Mouse (Mus musculus) kidney, embryonic 15.5 days (tissue): ENCODE data around the gene 2200002J24Rik. TPM values are rescaled to one million over a fixed set of nuclear protein-coding genes. Genes with fewer than 3 reads are reported as not detected.
A peak's percentile ranks its signal among the peaks of the same experiment; 100 is the strongest.
"Not testable (repeated sequence)": the region's sequence is repeated elsewhere in the genome, so short reads cannot be mapped to it uniquely, and the experiment has no call there.

Source experiments
- ATAC-seq: fragments of 200-750 bp; cut with Nextera tagmentation; replicated peaks from 2 replicates; pipeline ENCODE4 v1.8.0; 2017; ENCODE audit warnings: moderate TSS enrichment; ENCODE audit not compliant: low FRiP score
- H3K27ac ChIP-seq: fragments of 300-500 bp; sonication (generic); 2 replicates; pipeline ENCODE4 v1.5.1; 2015; ENCODE audit warnings: mild to moderate bottlenecking, inconsistent platforms
- H3K27me3 ChIP-seq: fragments of 300-500 bp; sonication (generic); 2 replicates; pipeline ENCODE4 v1.6.1; 2015; ENCODE audit warnings: inconsistent platforms
- H3K36me3 ChIP-seq: fragments of 300-500 bp; sonication (generic); 2 replicates; pipeline ENCODE4 v1.6.1; 2015; ENCODE audit warnings: inconsistent platforms
- H3K4me1 ChIP-seq: fragments of 300-500 bp; sonication (generic); 2 replicates; pipeline ENCODE4 v1.6.1; 2015; ENCODE audit warnings: inconsistent platforms
- H3K4me2 ChIP-seq: fragments of 300-500 bp; sonication (generic); 2 replicates; pipeline ENCODE4 v1.6.1; 2015; ENCODE audit warnings: moderate library complexity, mild to moderate bottlenecking, inconsistent platforms
- H3K4me3 ChIP-seq: fragments of 300-500 bp; sonication (generic); replicated peaks from 2 replicates; pipeline ENCODE4 v1.5.1; 2015; ENCODE audit warnings: mild to moderate bottlenecking, inconsistent platforms
- H3K9ac ChIP-seq: fragments of 300-500 bp; sonication (generic); 2 replicates; pipeline ENCODE4 v1.6.1; 2015; ENCODE audit warnings: mild to moderate bottlenecking, inconsistent platforms
- H3K9me3 ChIP-seq: fragments of 300-500 bp; sonication (generic); replicated peaks from 2 replicates; pipeline ENCODE4 v1.6.1; 2016; ENCODE audit warnings: inconsistent platforms
- WGBS: fragments of 180-500 bp; shearing (Covaris S2); methylation state at CpG from one replicate; pipeline ENCODE4 v1.1.7; 2015; ENCODE audit warnings: mixed read lengths; 5-methylcytosine and 5-hydroxymethylcytosine counted together
- polyA plus RNA-seq: library from polyadenylated mRNA; unstranded; fragments of >200 nt; fragmentation: Nextera tagmentation; extraction: Ambion mirVana; gene quantifications from 2 replicates; pipeline ENCODE4 v1.2.1, GENCODE M21; 2015

2200002J24Rik gene
- polyA plus RNA-seq, 1 experiment from 2014 or later = 0.58 TPM

DNA sequence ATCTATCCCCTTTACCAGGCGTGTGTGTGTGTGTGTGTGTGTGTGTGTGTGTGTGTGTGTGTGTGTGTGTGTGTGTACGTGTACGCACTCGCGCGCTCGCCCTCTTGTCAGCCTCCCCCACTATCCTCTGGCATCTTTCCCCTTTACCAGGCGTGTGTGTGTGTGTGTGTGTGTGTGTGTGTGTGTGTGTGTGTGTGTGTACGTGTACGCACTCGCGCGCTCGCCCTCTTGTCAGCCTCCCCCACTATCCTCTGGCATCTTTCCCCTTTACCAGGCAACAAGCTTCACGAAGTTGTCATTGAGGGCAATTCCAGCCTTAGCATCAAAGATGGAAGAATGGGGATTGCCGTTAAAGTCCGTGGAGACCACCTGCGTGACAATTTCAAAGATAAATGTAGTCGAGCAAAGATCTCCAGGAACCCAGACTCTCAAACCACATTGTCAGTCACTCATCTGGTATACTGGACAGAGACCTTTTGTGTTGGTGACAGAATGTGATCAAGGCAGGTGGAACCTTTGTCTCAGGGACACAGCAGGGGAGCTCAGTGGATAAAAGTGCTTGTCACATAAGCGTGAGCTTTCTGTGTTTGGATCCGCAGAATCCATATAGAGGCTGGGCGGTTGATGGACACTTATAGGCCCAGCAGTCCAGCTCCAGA, 31.5 kb downstream of the 2200002J24Rik start:
- not testable (repeated sequence) for ATAC-seq, H3K27me3 ChIP-seq, H3K9me3 ChIP-seq
- peaks cover 49% of the 10 kb centered on the region for H3K36me3 ChIP-seq
- peaks cover 21% of the 10 kb centered on the region for H3K4me1 ChIP-seq
- peak overlapping the region; percentile 65 for H3K4me2 ChIP-seq
- WGBS = 21% methylated on average over 16 of the region's 22 CpGs
- peak overlapping the region; percentile 87 for H3K4me3 ChIP-seq
- peak overlapping the region; percentile 61 for H3K9ac ChIP-seq
- H3K27ac ChIP-seq = peak overlapping the region; percentile 91

DNA sequence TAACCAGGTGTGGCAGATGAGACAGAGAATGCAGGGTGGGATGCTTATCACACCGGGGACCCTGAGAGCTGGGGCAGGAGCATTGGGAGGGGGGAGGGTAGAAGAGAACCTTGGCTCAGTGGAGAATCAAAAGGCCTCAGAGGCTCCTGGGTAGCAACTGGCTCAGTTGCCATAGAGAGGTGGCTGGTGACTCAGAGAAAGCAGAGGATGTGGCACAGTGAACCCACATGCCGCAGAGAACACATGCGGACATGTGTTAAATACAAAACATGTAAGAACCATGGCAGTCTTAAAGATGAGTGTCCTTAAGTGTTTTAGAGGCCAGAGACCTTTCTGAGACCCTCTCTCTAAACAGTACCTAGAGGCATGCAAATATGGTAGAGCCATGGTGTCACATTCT, 37.5 kb downstream of the 2200002J24Rik start:
- H3K36me3 ChIP-seq = peaks cover 59% of the 10 kb centered on the region
- H3K4me1 ChIP-seq = no peaks in the 10 kb centered on the region
- no peak for ATAC-seq
- no peak overlapping the region for H3K27ac ChIP-seq
- H3K9ac ChIP-seq = no peak overlapping the region
- H3K4me2 ChIP-seq = no peak overlapping the region
- 90% methylated on average over 3 of the region's 3 CpGs for WGBS
- no peak overlapping the region for H3K4me3 ChIP-seq
- H3K9me3 ChIP-seq = no peaks in the 10 kb centered on the region
- H3K27me3 ChIP-seq = no peaks in the 10 kb centered on the region

GRCm38 (mm10) chr7:30742570-30742969, 43.8 kb downstream of the 2200002J24Rik start:
- 0 out of 2 replicates have a peak, but pooled peaks cover 12% of the 10 kb centered on the region for H3K36me3 ChIP-seq
- H3K4me3 ChIP-seq, H3K27ac ChIP-seq, ATAC-seq, H3K4me1 ChIP-seq, H3K27me3 ChIP-seq, H3K9me3 ChIP-seq, H3K4me2 ChIP-seq, H3K9ac ChIP-seq: not testable (repeated sequence)
- WGBS = 79% methylated on average over 2 of the region's 2 CpGs

GRCm38 (mm10) chr7:30743617-30744016, 44.9 kb downstream of the 2200002J24Rik start, which contains the start of gene Gapdhs:
Gene Gapdhs, minus strand, starts transcription at chr7:30743681.
- H3K4me3 ChIP-seq, H3K27ac ChIP-seq, H3K9me3 ChIP-seq, H3K9ac ChIP-seq, H3K4me2 ChIP-seq, H3K36me3 ChIP-seq, ATAC-seq, H3K4me1 ChIP-seq, H3K27me3 ChIP-seq: not testable (repeated sequence)
- 89% methylated on average over 3 of the region's 4 CpGs for WGBS

DNA sequence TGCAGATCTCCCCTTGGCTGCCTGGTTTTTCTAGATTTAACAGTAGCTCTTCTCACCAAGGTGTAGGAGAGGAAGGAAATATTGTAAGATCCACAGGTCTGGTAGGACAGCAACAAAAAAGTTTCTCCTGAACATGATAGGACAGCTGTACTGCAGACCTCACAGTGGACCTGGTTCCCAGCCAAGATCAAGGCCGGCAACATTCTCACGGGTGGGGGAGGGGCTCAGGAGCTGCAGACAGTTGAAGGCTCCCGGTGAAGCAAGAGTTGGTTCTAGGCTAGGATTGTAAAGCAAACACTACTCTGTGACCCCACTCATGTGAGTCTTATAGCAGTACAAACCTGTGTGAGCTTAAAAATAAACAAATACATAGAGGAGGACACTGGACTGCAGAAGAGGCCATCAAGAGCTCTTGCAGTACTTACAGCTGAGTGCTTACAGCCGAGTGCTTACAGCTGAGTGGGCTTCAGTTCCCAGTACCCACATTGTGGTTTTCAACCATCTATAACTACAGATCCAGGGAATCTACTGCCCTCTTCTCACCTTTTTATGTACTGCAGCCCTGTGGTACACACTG, 45.4 kb downstream of the 2200002J24Rik start:
- no peak overlapping the region for H3K4me3 ChIP-seq
- WGBS = 32% methylated on average over 4 of the region's 4 CpGs
- H3K27ac ChIP-seq = no peak overlapping the region
- ATAC-seq = no peak
- H3K36me3 ChIP-seq = 0 out of 2 replicates have a peak, but pooled peaks cover 7% of the 10 kb centered on the region
- H3K4me2 ChIP-seq = no peak overlapping the region
- H3K4me1 ChIP-seq = peaks cover 5% of the 10 kb centered on the region; the same call in 1 of the 2 replicates
- H3K9ac ChIP-seq = no peak overlapping the region
- H3K9me3 ChIP-seq = no peaks in the 10 kb centered on the region
- no peaks in the 10 kb centered on the region for H3K27me3 ChIP-seq

- Histone ChIP-seq H3K9ac (no peak overlapping the region), H3K4me2 (no peak overlapping the region), H3K36me3 (no peaks in the 10 kb centered on the region), H3K27ac (no peak overlapping the region), H3K27me3 (no peaks in the 10 kb centered on the region), H3K9me3 (no peaks in the 10 kb centered on the region), H3K4me1 (peaks cover 28% of the 10 kb centered on the region), H3K4me3 (no peak overlapping the region)
- 79% methylated on average over 7 of the region's 7 CpGs for WGBS
- ATAC-seq = no peak
Observed at GRCm38 (mm10) chr7:30747525-30748204, 48.9 kb downstream of the 2200002J24Rik start.

Other genes starting within 250 kb of the 2200002J24Rik start
- 0.54 and 0.77 TPM in 2 replicates for gene Kirrel2, start 241.2 kb upstream of the 2200002J24Rik start, polyA plus RNA-seq
- gene Nphs1, start 240.6 kb upstream of the 2200002J24Rik start, polyA plus RNA-seq = 3.6 and 4.8 TPM in 2 replicates
- 12.8 and 14.4 TPM in 2 replicates for gene Prodh2, start 205.3 kb upstream of the 2200002J24Rik start, polyA plus RNA-seq
- gene Arhgap33, start 163.9 kb upstream of the 2200002J24Rik start, polyA plus RNA-seq = 11.7 and 16.0 TPM in 2 replicates
- 12.8 and 20.1 TPM in 2 replicates for gene Hspb6, start 146.7 kb upstream of the 2200002J24Rik start, polyA plus RNA-seq
- gene Proser3, start 146.6 kb upstream of the 2200002J24Rik start, polyA plus RNA-seq = 14.1 and 18.6 TPM in 2 replicates
- 37.6 and 40.5 TPM in 2 replicates for gene Lin37, start 139.1 kb upstream of the 2200002J24Rik start, polyA plus RNA-seq
- 94.8 and 102 TPM in 2 replicates for gene U2af1l4, start 135.6 kb upstream of the 2200002J24Rik start, polyA plus RNA-seq
- 15.0 and 17.0 TPM in 2 replicates for gene Gm49396, start 135.6 kb upstream of the 2200002J24Rik start, polyA plus RNA-seq
- 152 TPM in 2 replicates for gene Psenen, start 135.3 kb upstream of the 2200002J24Rik start, polyA plus RNA-seq
- 3.8 and 6.0 TPM in 2 replicates for gene Igflr1, start 133.5 kb upstream of the 2200002J24Rik start, polyA plus RNA-seq
- 6.7 and 10.9 TPM in 2 replicates for gene Kmt2b, start 110.2 kb upstream of the 2200002J24Rik start, polyA plus RNA-seq
- gene Zbtb32, start 100.0 kb upstream of the 2200002J24Rik start, polyA plus RNA-seq = 0.36 and 0.63 TPM in 2 replicates
- 3.6 and 5.3 TPM in 2 replicates for gene Upk1a, start 86.1 kb upstream of the 2200002J24Rik start, polyA plus RNA-seq
- 1,049 and 1,131 TPM in 2 replicates for gene Cox6b1, start 72.8 kb upstream of the 2200002J24Rik start, polyA plus RNA-seq
- gene Etv2, start 63.1 kb upstream of the 2200002J24Rik start, polyA plus RNA-seq = not detected in 2 replicates
- gene Rbm42, start 48.6 kb upstream of the 2200002J24Rik start, polyA plus RNA-seq = 118 and 119 TPM in 2 replicates
- gene Haus5, start 33.9 kb upstream of the 2200002J24Rik start, polyA plus RNA-seq = 58.0 and 61.1 TPM in 2 replicates
- gene Pmis2, start 27.3 kb upstream of the 2200002J24Rik start, polyA plus RNA-seq = not detected in 2 replicates
- 1.3 and 1.5 TPM in 2 replicates for gene Atp4a, start 13.3 kb downstream of the 2200002J24Rik start, polyA plus RNA-seq
- gene Tmem147, start 30.6 kb downstream of the 2200002J24Rik start, polyA plus RNA-seq = 180 and 192 TPM in 2 replicates
- gene Gapdhs, start 44.8 kb downstream of the 2200002J24Rik start, polyA plus RNA-seq = 0.35 and 0.68 TPM in 2 replicates
- gene Sbsn, start 52.5 kb downstream of the 2200002J24Rik start, polyA plus RNA-seq = 2.2 and 2.6 TPM in 2 replicates
- 1.3 and 7.7 TPM in 2 replicates for gene Dmkn, start 64.8 kb downstream of the 2200002J24Rik start, polyA plus RNA-seq
- 5.8 and 26.9 TPM in 2 replicates for gene Krtdap, start 89.0 kb downstream of the 2200002J24Rik start, polyA plus RNA-seq
- gene Ffar2, start 124.8 kb downstream of the 2200002J24Rik start, polyA plus RNA-seq = 0.19 and 0.49 TPM in 2 replicates
- gene Ffar3, start 157.3 kb downstream of the 2200002J24Rik start, polyA plus RNA-seq = 0.22 and 0.88 TPM in 2 replicates
- gene Ffar1, start 162.6 kb downstream of the 2200002J24Rik start, polyA plus RNA-seq = not detected in 2 replicates
- 0.12 and 0.19 TPM in 2 replicates for gene Cd22, start 181.4 kb downstream of the 2200002J24Rik start, polyA plus RNA-seq
- gene Mag, start 215.9 kb downstream of the 2200002J24Rik start, polyA plus RNA-seq = 0.39 and 0.61 TPM in 2 replicates
- not detected in 2 replicates for gene Hamp2, start 225.8 kb downstream of the 2200002J24Rik start, polyA plus RNA-seq
- gene Hamp, start 245.1 kb downstream of the 2200002J24Rik start, polyA plus RNA-seq = not detected in 2 replicates